Mouse (Mus musculus): ENCODE results near the gene Frmd6. TPM values are rescaled to one million over a fixed set of nuclear protein-coding genes. Genes with fewer than 3 reads are reported as not detected.

Gene Frmd6
- polyA plus RNA-seq, 1 experiment from 2014 or later, result 6.8 TPM

DNA sequence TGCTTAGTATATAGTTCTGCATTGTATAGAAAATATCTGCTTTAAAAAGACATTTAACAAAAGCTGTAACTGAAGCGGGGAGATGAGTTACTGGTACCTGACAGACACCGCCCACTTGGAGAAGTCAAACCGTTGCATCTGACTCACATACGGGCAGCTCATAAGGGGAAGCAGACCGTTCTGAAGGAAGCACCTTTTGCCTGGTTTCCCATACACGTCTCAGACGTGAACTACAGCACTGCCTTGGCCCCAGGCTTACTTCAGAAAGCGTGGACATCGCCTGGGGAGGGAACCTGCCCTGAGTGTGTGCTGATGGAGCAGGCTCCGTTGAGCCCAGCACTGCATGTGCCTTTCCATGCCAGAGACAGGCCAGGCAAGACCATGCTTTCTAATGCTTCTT, 60.3 kb downstream of the Frmd6 start:
- WGBS, result 82% methylated on average over 10 of the region's 10 CpGs
- no peaks in the 10 kb centered on the region for H3K9me3 ChIP-seq (replicated peaks)
- H3K36me3 ChIP-seq (ENCODE audit: poor library complexity, severe bottlenecking), result peaks cover 12% of the 10 kb centered on the region
- no peaks in the 10 kb centered on the region for H3K27me3 ChIP-seq
- no peak overlapping the region for H3K27ac ChIP-seq
- no peak overlapping the region for H3K4me2 ChIP-seq
- ATAC-seq, result no peak
- no peak overlapping the region for H3K9ac ChIP-seq
- no peak overlapping the region for H3K4me3 ChIP-seq
- no peaks in the 10 kb centered on the region for H3K4me1 ChIP-seq

DNA sequence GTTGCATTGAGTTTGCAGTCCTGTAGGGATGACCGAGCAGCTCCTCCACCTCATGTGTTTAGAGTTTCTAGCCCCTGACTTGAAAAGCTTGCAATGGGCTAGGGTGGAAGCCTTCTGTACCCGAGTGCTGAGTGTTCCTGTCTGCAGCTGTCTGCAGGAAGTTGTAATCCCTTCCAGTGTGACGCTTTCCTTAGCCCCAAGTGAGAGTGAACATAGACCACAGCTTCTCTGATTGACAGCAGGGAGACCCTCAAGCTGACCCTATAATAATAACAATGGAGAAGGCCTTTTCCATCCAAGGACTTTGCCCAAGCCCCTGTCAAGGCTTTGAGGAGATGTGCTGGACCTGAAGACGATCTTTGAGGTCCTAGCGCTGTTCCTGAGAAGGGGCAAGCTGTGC, 65.1 kb downstream of the Frmd6 start:
- WGBS, result 73% methylated on average over 5 of the region's 5 CpGs
- H3K27ac ChIP-seq, result no peak overlapping the region
- no peak overlapping the region for H3K9ac ChIP-seq
- no peak overlapping the region for H3K4me3 ChIP-seq
- no peak for ATAC-seq
- H3K27me3 ChIP-seq, result no peaks in the 10 kb centered on the region
- no peaks in the 10 kb centered on the region for H3K9me3 ChIP-seq (replicated peaks)
- H3K4me2 ChIP-seq, result no peak overlapping the region
- no peaks in the 10 kb centered on the region for H3K4me1 ChIP-seq
- peaks cover 26% of the 10 kb centered on the region for H3K36me3 ChIP-seq (ENCODE audit: poor library complexity, severe bottlenecking)

DNA sequence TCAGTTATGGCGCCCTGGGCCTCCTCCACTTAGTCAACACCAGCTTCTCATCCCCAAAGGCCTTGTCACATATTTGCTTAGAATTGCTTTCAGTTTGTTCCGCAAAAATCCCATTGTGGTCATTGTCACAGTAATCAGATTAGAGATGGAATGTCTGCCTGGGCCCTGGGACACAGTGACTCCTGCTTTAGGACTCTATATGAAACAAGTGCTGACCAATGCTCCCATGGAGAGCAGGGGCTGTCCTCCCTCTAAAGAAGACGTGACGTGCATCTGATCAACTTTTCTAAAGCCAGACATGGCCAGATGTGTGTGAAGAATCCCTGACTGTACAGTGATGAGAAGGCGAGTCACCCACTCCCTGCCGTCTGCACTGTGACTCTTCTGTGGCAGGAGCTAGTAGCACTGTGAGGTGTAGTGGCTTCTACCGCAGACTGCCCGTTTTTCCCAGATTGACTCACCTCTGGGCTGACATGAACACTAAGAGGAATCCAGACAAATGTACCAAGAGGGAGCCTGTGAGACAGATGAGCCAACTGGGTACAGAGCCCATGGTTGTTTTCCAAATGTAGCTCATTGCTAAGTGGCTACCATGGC, 65.7 kb downstream of the Frmd6 start:
- H3K9me3 ChIP-seq (replicated peaks), result no peaks in the 10 kb centered on the region
- peaks cover 26% of the 10 kb centered on the region for H3K36me3 ChIP-seq (ENCODE audit: poor library complexity, severe bottlenecking)
- H3K9ac ChIP-seq, result no peak overlapping the region
- no peak overlapping the region for H3K27ac ChIP-seq
- 86% methylated on average over 8 of the region's 8 CpGs for WGBS
- H3K4me1 ChIP-seq, result no peaks in the 10 kb centered on the region
- H3K4me2 ChIP-seq, result no peak overlapping the region
- ATAC-seq, result no peak
- no peaks in the 10 kb centered on the region for H3K27me3 ChIP-seq
- no peak overlapping the region for H3K4me3 ChIP-seq

DNA sequence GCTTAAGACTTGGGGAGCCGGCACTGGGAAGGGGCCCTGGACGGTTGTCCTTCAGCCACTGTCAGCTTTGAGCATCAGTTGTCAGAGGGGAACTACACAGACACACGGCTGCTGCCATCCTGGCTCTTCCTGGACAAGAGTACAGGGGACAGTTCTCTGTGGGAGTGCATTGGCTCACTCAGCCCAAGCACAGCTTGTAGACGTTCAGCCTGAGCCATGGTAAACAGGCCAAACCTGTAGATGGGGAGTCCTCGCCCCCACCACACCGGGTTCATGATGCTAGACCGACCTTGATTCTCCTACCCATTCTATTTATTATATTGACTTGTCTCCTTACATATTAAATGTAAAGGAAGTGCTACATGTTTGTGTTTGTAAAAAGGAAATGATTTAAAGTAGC, 70.0 kb downstream of the Frmd6 start:
- no peak for ATAC-seq
- H3K9ac ChIP-seq, result no peak overlapping the region
- WGBS, result 90% methylated on average over 7 of the region's 7 CpGs

DNA sequence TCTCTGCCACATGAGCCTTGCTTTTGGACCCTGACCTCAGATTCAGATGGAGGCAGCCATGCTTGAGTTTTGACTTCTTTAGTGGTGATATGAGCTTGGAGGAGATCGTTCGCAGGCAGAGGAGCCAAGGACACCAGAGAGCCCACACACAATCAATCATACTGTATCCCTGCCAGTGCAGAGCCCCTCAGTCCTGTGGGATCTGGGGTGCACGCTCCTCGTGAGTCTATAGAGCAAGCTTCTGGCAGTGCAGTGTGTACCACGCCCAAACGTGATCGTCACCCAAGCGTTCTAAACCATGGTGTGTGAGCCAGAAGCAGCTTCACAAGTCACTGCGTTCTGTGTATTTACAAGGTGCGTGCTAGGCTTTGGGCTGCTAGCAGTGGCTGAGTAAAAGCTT, 70.8 kb downstream of the Frmd6 start:
- no peak for ATAC-seq
- Histone ChIP-seq H3K9me3 (replicated peaks) (no peaks in the 10 kb centered on the region), H3K4me1 (no peaks in the 10 kb centered on the region), H3K4me3 (no peak overlapping the region), H3K4me2 (no peak overlapping the region), H3K27ac (no peak overlapping the region), H3K9ac (no peak overlapping the region), H3K27me3 (no peaks in the 10 kb centered on the region), H3K36me3 (ENCODE audit: poor library complexity, severe bottlenecking) (peaks cover 22% of the 10 kb centered on the region)
- WGBS, result 87% methylated on average over 10 of the region's 10 CpGs

More for the DNA sequence above, 70.0 kb downstream of the Frmd6 start:
- H3K4me3 ChIP-seq, result no peak overlapping the region
- no peak overlapping the region for H3K4me2 ChIP-seq
- no peaks in the 10 kb centered on the region for H3K27me3 ChIP-seq
- H3K9me3 ChIP-seq (replicated peaks), result no peaks in the 10 kb centered on the region
- H3K36me3 ChIP-seq (ENCODE audit: poor library complexity, severe bottlenecking), result peaks cover 30% of the 10 kb centered on the region
- H3K27ac ChIP-seq, result no peak overlapping the region
- H3K4me1 ChIP-seq, result no peaks in the 10 kb centered on the region

DNA sequence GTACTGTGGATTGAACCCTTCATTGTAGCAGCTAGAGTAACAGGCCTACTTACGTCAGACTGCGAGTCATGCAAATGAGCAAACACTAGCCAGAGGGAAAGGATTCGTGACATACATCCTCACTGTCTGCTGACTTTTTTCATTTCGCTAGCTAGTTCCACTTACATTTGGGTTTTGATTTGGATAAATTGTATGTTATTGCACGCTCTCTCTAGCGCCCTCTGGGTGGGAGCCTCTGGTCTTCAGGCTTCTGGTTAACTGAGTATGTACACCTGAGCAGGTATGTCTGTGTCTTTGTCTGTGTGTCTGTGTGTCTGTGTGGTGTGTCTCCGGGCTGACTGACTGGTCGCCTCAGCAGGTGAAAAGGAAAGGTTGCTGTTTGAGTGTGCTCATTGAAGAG, 72.1 kb downstream of the Frmd6 start:
- H3K27me3 ChIP-seq, result no peaks in the 10 kb centered on the region
- ATAC-seq, result no peak
- H3K36me3 ChIP-seq (ENCODE audit: poor library complexity, severe bottlenecking), result peaks cover 19% of the 10 kb centered on the region
- no peak overlapping the region for H3K4me2 ChIP-seq
- no peak overlapping the region for H3K27ac ChIP-seq
- H3K4me3 ChIP-seq, result no peak overlapping the region
- no peaks in the 10 kb centered on the region for H3K4me1 ChIP-seq
- H3K9me3 ChIP-seq (replicated peaks), result no peaks in the 10 kb centered on the region
- 80% methylated on average over 8 of the region's 8 CpGs for WGBS
- H3K9ac ChIP-seq, result no peak overlapping the region

DNA sequence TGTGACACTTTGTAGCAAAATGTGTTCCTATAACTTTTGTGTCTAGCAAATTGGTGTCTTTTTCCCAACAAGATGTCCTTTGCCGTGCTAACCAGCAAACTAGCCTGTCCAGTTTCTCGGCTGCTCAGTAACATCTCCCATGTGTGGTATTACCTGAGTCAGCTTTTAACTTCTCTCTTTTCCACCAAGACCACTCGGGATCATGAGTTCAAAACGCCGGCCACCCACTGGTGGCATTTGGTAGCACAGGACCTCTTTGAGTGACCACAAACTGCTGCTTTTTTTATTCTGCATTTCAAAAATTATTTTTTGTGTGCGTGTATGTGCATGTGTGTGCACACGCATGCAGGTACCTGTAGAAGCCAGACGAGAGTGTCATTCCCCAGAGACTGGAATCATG, 73.1 kb downstream of the Frmd6 start:
- Histone ChIP-seq H3K36me3 (ENCODE audit: poor library complexity, severe bottlenecking) (peaks cover 19% of the 10 kb centered on the region), H3K4me1 (no peaks in the 10 kb centered on the region), H3K9me3 (replicated peaks) (no peaks in the 10 kb centered on the region), H3K4me3 (no peak overlapping the region), H3K27ac (no peak overlapping the region), H3K9ac (no peak overlapping the region), H3K27me3 (no peaks in the 10 kb centered on the region), H3K4me2 (no peak overlapping the region)
- no peak for ATAC-seq
- 88% methylated on average over 8 of the region's 8 CpGs for whole genome bisulfite sequencing

DNA sequence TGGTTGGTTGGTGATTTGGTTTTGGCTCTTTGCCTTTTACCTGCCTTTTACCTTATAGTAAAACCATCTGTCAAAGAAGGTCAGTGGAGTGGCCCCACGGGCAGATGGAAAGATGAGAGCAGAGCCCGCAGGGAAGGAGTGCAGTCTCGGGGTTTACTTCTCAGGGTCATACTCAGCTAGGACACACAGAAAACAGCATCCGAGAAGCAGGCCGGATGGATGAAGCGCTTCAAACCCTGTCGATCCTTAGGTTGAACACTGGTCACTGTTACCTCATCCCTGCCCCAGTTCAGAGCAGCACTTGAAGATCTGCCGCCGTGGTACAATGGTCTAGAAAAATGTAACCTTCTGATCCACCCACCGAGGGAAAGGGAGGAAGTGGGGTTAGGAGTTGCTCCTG, 79.2 kb downstream of the Frmd6 start:
- Histone ChIP-seq H3K9me3 (replicated peaks) (no peaks in the 10 kb centered on the region), H3K4me2 (no peak overlapping the region), H3K4me3 (no peak overlapping the region), H3K36me3 (ENCODE audit: poor library complexity, severe bottlenecking) (peaks cover 1% of the 10 kb centered on the region; the same call in 1 of the 2 replicates), H3K9ac (no peak overlapping the region), H3K27ac (no peak overlapping the region), H3K4me1 (no peaks in the 10 kb centered on the region), H3K27me3 (no peaks in the 10 kb centered on the region)
- 91% methylated on average over 10 of the region's 10 CpGs for WGBS
- no peak for ATAC-seq

DNA sequence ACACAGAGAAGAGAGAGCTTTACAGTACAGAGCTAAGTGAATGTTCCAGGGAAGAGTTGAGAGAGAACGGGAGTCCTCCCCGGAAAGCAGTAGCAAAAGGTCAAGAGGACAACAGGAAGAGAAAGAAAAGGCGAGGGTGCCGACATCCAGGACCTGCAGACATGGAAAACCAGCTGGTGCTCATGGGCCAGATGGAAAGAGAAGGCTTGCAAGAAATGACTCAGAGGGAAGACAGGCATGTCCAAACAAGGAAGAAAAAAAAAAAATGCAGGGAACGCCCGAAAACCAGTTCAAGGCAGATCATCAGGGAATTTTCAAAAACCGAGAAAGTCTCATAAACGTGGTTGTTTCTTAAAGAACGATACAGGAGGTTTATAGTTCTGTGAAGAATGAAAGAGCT, 81.6 kb downstream of the Frmd6 start:
- H3K4me1 ChIP-seq, result peaks cover 2% of the 10 kb centered on the region; the same call in 1 of the 2 replicates
- no peaks in the 10 kb centered on the region for H3K27me3 ChIP-seq
- H3K27ac ChIP-seq, result no peak overlapping the region
- ATAC-seq, result no peak
- H3K9me3 ChIP-seq (replicated peaks), result no peaks in the 10 kb centered on the region
- H3K4me3 ChIP-seq, result no peak overlapping the region
- WGBS, result 88% methylated on average over 9 of the region's 9 CpGs
- H3K9ac ChIP-seq, result no peak overlapping the region
- no peak overlapping the region for H3K4me2 ChIP-seq
- H3K36me3 ChIP-seq (ENCODE audit: poor library complexity, severe bottlenecking), result no peaks in the 10 kb centered on the region

DNA sequence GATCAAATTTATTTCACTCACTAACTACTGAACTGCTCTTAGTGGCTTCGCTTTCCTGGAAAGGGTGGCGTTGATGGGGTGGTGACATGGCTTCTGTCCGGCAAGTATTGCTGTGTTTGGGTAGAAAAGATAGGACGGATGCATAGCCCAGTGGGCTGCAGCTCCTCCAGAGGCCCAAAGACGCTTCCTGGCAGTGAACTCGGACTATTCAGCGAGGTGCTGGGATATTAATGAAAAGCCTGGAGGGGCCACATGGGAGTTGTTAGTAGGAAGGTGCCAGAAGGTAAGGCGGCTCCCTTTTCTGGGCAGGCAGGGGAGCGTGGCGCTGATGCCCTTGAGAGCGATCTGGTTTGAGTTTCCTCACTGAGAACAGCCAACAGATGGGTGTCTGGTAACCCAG, 82.3 kb downstream of the Frmd6 start:
- Histone ChIP-seq H3K4me1 (peaks cover 4% of the 10 kb centered on the region; the same call in 1 of the 2 replicates), H3K27me3 (no peaks in the 10 kb centered on the region), H3K9me3 (replicated peaks) (no peaks in the 10 kb centered on the region), H3K27ac (no peak overlapping the region), H3K9ac (no peak overlapping the region), H3K4me2 (no peak overlapping the region), H3K36me3 (ENCODE audit: poor library complexity, severe bottlenecking) (no peaks in the 10 kb centered on the region), H3K4me3 (no peak overlapping the region)
- 91% methylated on average over 11 of the region's 11 CpGs for WGBS
- no peak for ATAC-seq

DNA sequence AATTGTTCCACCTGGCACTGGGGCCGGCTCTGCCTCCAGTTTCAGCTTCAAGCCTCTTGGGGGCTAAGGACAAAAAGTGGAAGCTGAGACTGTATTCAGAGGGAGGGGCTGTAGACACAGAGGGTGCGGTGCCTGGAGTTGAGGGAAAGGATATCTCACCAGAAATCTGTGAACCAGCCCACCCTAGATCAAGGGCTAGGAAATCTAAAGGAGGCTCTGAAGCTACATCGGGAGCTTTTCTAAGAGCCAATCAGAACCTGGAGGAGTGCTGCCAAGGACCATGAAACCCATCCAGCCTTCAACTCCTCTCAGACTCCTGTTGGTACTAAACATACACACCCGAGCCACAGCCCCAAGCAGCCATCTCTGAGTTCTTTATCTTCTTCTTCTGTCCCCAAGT, 82.8 kb downstream of the Frmd6 start:
- Histone ChIP-seq H3K36me3 (ENCODE audit: poor library complexity, severe bottlenecking) (no peaks in the 10 kb centered on the region), H3K4me1 (peaks cover 4% of the 10 kb centered on the region; the same call in 1 of the 2 replicates), H3K9ac (no peak overlapping the region), H3K27ac (no peak overlapping the region), H3K4me3 (no peak overlapping the region), H3K27me3 (no peaks in the 10 kb centered on the region), H3K9me3 (replicated peaks) (no peaks in the 10 kb centered on the region), H3K4me2 (no peak overlapping the region)
- WGBS, result 85% methylated on average over 4 of the region's 4 CpGs
- no peak for ATAC-seq

DNA sequence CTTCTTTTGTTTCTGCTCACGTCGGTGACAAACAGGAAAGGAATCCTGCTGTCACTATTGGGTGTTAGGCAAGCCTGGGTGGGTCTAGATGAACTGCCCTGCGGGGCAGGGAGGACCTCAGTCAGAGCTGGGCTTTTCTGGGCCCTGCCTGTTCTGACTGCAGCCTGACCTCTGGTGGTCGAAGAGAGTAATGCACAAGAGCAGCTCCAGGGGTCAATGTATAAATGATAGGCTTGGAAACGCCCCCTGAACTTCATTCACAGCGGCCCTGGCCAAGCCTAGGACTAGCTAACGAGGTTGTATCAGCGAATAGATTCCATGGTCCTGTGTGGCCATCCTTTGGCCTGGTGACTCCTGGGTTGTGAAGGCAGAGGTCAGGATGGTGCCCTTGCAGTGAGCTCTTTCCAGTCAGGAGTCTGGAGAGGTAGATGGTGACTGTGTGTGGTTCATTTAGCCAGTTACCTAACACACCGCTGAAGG, 85.0 kb downstream of the Frmd6 start:
- no peak overlapping the region for H3K9ac ChIP-seq
- no peaks in the 10 kb centered on the region for H3K27me3 ChIP-seq
- no peaks in the 10 kb centered on the region for H3K36me3 ChIP-seq (ENCODE audit: poor library complexity, severe bottlenecking)
- no peak overlapping the region for H3K4me2 ChIP-seq
- peaks cover 4% of the 10 kb centered on the region; the same call in 1 of the 2 replicates for H3K4me1 ChIP-seq
- no peaks in the 10 kb centered on the region for H3K9me3 ChIP-seq (replicated peaks)
- H3K4me3 ChIP-seq, result no peak overlapping the region
- 8% methylated on average over 9 of the region's 9 CpGs for WGBS
- ATAC-seq, result peak; percentile 75
- H3K27ac ChIP-seq, result no peak overlapping the region

DNA sequence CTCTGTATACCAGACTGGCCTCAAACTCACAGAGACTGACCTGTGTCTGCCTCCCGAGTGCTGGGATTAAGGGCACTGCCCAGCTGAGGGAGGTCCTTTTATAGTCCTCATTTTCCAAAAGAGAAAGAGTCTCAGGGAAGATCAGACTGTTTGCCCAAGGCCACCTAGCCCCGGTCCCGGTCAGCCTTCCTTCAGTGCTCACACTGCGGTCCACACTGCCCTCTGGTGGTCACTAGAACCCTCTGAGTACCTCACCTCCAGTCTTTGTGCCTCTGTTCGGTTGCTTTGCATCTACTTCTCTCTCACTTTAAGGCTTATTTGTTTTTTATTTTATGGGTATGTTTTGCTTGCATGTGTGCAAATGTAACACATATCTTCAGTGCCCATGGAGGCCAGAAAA, 85.7 kb downstream of the Frmd6 start:
- Histone ChIP-seq H3K36me3 (ENCODE audit: poor library complexity, severe bottlenecking) (no peaks in the 10 kb centered on the region), H3K9ac (no peak overlapping the region), H3K9me3 (replicated peaks) (no peaks in the 10 kb centered on the region), H3K27ac (no peak overlapping the region), H3K4me2 (no peak overlapping the region), H3K4me3 (no peak overlapping the region), H3K4me1 (peaks cover 4% of the 10 kb centered on the region; the same call in 1 of the 2 replicates), H3K27me3 (no peaks in the 10 kb centered on the region)
- ATAC-seq, result peak; percentile 80
- WGBS, result 9% methylated on average over 5 of the region's 5 CpGs

All from forebrain, embryonic 13.5 days (tissue).